Mouse (Mus musculus) ZHBTc4 (cell line): ENCODE results near the gene Slc51b.

ENCODE experiments used
- DNase-seq: peaks from one replicate; pipeline ENCODE4 v3.0.0-alpha.2; 2011; ENCODE audit warnings: low read depth, low spot score

Slc51b gene

DNA sequence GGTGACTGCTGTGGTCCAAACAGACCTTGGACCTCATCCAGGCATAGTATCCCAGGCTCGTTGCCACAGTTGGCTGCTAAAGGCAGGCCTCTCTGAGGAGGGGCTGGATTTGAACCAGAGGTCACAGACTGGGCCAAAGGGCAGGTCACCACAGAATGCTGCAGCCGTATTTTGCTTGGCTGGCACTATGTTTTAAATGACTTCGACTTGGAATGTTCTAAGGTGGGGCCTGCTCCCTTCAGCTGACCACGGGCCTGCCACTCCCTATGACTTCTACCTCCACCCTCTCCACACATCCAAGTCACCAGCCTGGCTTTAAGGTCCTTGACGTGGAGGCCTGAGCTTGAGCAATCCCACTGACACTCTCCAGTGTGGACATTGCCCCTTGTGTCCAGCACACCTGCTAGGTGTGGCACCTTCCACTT, 13.9 kb downstream of the Slc51b start:
- DNase-seq: no peak

DNA sequence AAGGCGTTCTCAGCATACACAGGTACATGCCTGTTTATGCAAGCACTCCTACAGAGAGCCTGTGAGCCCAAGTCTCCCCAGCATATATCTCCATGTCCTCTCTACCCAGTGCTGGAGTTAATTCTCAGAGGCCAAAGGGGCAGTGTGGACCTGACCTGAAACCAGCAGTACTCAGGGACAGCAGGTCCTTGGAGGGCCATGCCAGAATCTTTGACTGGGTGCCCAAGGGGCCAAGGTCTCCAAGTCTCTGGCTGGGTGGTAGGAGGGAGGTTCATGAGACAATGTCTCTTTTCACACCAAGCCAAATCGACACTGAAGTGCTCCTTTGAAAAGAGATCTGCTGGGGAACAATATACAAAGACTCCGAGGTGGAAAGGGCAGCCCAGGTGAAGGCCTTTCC, 14.9 kb downstream of the Slc51b start:
- no peak for DNase-seq

DNA sequence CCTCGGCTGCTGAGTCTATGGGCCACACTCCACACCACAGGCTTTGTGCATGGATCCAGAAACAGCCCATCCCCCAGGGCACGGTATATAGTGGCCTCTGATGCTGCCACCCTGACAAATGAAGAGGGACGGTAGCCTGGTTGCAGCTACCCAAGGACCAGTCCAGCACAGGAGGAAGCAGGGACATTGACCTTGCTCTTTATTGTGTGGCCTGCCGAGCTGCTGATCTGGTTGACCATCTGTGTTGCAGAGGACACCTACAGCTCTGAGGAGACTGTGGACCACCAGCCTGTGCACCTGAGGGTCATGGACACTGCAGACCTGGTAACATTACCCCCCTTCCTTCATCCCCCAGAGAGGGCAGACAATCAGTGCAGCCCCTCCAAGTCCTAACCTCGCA, 15.4 kb downstream of the Slc51b start:
- no peak for DNase-seq

DNA sequence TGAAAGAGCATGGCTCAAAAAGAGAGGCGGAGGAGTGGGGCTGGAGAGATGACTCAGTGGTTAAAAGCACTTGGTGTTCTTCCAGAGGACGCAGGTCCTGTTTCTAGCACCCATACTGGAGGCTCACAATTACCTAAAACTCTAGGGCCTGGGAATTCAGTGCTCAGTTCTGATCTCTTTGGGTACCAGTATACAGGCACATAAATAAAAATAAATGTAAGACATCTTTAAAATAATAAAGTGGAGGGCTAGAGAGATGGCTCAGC, 17.6 kb downstream of the Slc51b start:
- DNase-seq: no peak

DNA sequence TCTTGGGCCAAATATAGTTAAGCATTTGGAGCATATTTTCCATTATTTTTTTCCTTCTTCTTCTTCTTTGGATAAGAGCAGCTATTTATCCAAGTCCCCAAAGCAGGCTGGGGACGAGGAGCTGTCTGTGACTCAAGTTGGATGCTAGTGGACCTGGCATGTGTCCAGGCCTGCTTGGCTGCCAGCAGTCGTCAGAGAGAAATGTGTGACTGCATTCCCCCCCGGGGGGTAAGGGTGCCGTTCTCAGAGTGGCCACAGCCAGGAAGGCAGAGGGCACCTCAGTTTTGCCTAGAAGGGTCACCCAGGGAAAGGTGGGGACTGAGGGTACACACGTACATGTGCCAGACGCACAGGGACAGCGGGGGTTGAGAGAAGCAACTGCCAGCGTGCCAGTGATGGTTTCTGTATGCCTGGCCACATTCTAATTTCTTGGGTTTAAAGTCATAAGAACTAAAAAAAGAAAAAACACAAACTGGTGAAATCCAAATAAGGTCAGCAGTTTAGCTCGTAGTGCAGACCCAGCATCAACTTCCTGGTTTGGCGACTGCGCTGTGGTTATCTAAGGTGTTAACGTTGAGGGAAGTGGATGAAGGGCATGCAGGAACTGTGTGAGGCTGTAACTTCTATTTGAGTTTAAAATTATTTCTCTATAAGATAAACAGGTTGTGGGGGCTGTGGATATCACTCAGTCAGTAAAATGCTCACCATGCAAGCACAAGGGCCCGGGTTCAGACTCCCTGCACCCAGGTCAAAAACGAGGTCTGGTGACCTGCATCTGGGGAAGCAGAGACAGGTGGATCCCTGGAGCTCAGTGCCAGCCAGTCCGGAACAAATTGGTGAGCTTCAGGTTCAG, 18.2 kb downstream of the Slc51b start:
- no peak for DNase-seq

DNA sequence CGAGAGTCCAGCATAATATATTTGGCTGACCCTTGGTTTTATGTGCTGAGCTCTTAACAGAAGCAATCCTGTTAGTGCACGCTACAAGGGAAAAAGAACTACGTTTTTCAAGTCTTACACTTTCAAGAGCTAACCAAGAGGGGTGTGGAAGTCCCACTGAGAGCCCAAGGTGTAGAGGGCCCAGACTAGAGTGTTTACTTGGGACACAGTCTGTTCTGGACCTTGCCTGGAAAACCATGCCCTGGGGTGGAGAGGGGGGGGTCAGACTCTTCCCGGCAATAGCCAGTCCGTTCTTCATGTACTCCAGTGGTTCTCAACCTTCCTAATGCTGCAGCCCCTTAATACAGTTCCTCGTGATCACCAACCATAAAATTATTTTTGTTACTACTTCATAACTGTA, 22.8 kb downstream of the Slc51b start:
- DNase-seq: no peak

DNA sequence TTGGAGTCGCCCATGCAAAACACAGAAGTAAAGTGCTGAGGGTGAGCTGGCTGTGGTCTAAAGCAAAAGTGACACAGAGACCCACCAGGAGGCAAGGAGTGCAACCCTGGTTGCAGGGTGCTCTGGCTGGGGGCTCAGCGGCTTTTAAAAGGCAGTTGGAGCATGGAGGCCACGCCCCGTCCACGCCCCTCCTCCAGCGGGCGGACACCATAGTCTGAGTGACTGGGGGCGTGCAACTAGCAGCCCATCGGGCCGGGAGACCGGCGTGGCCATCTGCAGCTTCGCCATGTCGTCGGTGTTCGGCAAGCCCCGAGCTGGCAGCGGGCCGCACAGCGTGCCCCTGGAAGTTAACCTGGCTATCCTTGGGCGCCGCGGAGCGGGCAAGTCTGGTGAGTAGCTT, 24.5 kb downstream of the Slc51b start, which contains the start of gene Rasl12:
Gene Rasl12 (plus strand): TSS at position 228 of the 400 bp plus-strand sequence.
- DNase-seq: peak; percentile 70

DNA sequence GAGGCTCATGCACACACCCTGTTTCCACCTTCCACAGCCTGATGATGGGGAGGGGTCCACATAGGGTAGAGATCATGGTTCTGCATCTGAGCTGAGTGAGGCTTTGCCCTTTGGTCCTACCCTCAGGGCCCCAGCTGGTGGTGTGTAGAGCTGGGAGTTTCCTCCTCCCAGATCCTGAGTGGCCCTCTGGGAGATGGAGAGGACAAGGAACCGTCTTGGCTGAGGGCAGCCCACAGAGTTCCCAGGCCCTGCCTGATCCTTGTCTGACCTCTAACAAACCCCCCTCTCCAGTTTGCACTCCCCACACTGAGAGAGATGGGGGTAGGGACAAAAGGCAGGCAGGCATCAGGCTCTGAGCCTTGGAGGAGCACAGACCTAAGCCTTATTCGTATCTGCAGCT, 28.4 kb downstream of the Slc51b start:
- DNase-seq: no peak

DNA sequence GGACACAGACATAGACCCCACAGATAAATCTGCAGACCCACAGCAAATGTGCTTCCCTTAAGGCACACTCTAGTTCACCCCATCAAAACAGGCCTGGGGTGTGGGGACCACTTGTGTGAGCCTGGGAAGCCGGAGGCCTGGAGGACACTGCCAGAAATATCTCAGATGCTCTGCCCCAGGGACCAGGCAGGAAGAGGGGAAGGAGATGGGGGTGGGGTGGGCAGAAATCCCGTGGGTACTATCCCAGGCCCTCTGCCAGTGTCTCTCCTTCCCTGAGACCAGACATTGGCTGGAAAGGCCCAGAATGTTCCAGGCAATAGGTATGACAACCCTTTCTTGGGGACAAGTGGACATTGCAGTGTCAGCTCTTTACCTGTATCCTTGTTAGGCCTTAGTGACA, 29.1 kb downstream of the Slc51b start:
- no peak for DNase-seq

DNA sequence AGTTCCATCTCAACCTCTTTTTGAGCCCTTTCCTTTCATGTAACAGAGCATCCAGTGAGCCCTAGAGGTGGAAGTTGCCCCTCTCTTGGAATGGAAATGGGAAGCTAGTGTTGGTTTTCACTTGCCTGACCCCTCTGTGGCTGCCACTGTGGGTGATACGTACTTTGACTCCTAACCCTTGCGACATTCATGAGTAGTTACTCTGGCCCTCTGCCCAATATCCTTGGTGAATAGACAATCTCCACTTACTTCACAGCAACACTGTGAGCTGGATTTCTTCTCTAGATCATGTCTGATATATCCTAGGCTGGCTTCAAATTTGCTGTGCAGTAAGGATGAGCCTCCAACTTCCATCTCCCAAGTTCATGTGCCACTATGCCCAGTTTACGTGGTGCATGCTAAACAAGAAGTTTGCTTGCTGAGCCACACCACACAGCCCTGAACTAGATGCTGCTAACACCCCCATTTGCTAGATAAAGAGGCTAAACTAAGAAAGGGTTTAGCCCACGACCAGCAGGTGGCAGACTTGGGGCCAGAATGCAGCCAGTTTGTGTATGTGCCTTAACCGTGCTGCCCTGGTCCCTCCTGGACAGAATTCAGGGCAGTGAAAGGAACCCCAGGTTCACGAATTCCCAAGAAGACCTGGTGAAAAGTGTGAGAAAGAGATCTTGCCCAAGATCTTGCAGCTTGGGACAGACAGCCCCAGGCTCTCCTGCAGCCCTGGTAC, 30.0 kb downstream of the Slc51b start:
- peak; percentile 78 for DNase-seq

DNA sequence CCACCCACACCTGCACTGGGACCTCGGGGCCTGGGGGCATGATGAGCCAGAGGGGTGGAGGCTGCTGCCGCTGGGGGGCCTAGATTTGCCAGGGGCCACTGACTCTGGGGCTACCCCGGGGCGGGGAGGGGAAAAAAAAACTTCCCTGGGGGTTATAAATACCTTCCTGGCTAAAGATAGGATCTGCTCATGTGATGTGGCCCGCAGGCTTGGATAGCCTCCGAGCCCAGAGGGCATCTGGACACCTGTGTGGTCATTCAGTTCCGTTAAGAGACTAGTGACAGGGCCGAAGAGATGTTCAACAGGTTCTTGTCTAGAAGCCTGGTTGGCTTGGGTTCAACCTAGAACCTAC, 31.2 kb downstream of the Slc51b start, which contains the start of gene Kbtbd13:
Gene Kbtbd13 (minus strand): TSS at position 40 of the 352 bp plus-strand sequence.
- no peak for DNase-seq

DNA sequence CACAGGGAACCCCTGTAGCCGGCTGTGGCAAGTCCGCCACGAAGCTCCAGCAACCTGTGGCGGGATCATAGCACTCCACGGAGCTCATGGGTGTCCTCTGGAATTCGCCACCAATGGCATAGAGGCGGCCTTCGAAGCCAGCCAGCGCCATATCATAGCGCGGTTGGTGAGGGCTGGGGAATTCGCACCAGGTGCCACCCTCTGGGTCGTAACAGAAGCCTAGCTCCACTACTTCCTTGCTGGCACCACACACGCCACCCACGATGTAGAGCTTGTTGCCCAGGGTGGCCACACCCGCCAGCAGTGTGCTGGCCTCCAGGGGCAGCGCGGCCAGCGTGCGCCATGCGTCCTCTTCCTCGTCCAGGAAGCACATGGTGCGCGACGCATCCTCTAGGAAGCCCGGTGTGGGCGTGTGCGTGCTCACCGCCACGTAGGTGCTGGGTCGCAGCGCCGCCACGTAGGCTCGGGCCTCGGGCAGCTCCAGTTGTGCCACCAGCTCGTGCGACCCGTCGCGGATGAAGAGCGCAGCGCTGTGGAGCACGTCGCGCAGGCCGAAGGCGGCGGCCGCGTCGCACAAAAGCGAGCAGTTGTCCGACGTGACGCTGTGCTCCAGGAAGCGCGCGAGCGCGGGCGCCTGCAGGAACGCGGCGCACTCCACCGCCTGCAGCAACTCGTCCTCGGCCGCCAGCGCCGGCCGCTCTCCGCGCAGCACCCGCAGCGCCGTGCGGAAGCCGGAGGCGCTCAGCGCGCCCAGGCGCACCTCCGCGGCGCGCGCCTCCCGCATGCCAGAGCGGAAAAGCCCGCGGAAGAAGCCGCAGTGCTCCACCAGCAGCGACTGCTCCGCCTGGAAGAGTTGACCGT, 31.8 kb downstream of the Slc51b start:
- DNase-seq: peak; percentile 76

DNA sequence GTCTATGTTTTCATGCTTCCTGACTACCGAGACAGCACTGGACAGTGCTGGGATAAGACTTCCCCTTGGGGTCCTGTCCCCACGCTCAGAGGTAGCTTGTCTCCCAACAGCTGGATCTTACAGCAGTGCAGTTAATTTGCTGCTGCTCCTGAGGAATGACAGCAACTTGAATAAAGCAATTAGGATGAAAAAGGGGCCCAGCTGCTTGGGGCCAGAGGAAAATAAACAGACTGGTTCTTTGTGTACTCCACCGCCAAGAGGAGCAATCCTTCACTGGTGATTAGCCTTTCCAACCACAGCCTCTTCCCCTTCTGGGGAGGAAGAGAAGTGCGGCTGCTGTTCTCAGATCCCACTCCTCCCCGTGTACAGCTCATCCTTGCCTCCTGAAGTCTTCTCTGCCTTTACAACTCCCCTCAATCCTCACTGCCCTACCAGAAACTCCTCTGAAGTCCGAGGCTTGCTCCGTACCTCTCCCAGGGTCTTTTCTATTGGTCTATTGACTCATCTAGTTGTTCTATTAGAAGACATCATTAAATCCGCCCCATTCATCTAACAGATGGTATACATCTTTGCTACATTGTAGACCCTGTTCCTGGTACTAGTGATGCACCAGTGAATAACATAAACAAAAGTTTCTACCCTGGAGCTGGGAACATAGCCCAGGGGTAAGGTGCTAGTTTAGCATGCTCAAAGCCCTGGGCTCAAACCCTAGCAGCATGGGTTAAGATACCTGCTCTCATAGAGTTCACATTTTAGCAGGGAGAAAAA, 36.2 kb downstream of the Slc51b start:
- peak; percentile 22 for DNase-seq

DNA sequence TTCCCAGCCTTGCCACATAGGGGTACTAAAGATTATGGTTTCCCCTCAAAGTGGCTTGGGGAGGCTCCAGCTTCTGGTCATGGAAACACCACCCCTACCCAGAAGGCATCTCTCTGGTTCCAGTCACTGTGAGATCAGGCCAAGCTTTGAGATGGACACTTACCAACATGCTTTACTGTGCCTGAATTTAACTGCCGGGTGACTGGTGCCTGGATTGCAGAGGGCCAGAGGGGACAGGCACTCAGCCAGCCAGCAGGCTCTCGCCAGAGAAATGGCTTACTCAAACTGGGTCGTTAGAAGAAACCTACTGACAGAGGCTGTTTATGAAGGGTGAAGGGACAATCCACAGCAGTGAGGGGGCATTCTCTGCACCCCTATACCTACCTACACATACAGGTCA, 38.5 kb downstream of the Slc51b start:
- DNase-seq: no peak

DNA sequence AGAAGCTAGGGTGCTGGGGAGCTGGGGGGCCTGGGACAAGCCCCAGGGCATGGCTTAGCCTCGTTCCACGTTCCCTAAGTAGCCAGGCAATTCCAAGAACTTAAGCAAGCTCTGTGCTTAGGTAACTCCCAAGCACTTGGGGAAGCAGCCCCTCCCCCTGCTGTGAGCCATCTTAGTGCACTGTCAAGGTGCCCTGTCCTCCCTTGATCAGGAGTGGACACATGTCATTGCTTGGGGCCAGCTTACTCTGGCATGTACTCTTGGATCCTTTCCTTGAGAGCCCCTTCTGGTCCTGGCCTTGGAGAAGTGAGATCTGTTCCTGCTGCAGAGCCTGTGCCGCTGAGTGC, 40.0 kb downstream of the Slc51b start:
- DNase-seq: no peak

DNA sequence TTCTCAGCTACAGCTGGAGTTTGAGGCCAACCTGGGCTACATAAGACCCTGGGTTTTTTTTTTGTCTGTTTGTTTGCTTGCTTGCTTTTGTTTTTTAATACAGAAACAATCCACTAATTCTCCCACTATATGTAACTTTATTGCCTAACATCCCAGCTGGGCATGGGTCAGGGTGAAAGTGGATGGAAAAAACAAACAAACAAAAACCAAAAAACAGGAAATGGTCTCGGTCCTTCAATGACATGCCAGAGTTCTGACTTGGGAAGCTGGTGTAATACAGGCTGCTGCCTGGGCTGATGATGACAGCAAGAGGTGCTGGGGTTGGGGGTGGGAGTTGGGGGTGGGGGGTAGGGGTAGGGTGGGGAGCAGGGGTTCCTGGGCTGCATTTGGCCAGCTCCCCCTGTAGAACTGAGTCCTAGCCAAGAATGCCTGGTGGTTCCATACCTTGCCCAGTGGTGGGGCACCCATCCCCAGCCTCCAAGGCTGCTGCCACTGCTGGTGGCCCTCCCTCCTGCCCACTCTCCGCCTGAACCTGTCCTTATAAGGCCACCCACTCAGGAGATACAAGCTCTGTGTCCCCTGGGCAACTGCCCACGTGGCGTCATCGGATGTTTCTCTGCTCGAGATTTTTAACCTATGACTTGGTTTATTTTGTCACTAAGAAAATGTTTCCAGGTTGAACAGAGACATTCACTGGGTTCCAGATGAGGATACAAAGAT, 40.6 kb downstream of the Slc51b start:
- no peak for DNase-seq

DNA sequence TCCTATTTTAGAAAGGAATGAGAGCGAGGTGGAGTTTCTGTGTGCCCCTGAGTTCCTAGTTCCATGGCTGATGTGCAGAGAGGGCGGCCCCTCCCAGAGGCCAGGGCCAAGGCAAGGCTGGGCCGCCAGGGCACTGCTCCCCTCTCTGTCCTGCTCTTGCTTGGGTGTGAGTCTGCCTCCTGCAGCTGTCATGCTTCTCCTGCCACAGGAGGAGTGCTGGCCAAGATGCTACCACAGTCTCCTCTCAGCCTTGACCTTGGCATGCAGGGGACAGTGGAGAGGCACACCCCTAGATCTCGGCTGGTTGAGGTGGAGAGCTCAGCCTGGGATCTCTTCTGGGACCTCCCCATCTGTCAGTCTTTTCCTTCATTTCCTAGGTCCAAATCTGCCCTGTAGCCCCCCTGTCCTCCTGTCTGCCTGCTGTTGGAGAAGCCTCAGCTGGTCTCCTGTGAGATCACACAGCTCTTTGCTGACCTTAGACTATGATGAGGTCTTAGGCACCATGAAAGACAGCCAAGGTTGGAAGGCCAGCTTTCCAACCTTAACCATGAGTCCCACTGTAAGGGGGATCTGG, 41.7 kb downstream of the Slc51b start:
- DNase-seq: no peak

DNA sequence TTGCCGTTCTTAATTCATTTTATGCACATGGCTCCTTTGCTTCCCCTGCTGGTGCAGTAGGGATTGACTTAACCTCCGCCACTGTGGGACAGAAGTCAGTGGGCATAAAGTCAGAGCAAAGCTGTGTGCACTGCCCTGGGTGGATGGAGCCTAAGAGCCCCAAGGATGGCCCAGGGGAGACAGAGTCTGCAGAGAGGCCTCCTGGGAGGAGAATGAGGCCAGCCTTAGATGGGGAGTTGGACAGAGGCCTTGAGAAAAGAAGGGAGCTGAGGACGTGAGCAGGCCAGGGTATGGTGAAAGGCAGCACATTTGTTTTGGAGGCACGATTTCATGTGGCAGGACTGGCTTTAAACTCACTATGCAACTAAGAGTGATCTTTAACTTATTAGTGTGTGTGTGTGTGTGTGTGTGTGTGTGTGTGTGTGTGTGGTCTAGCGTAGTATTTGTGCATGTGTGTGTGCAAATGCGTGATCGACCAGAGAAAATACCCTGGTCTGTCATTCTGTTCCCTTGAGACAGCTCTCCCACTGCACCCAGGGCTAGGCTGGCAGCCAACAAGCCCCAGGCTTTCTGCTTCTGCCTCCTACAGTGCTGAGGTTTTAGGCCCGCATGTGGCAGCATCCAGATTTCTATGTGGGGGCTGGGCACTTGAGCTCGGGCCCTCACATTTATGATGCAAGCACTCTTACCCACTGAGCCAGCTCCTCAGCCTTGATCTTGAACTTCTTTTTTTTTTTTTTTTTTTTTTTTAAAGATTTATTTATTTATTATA, 47.4 kb downstream of the Slc51b start:
- DNase-seq: no peak

DNA sequence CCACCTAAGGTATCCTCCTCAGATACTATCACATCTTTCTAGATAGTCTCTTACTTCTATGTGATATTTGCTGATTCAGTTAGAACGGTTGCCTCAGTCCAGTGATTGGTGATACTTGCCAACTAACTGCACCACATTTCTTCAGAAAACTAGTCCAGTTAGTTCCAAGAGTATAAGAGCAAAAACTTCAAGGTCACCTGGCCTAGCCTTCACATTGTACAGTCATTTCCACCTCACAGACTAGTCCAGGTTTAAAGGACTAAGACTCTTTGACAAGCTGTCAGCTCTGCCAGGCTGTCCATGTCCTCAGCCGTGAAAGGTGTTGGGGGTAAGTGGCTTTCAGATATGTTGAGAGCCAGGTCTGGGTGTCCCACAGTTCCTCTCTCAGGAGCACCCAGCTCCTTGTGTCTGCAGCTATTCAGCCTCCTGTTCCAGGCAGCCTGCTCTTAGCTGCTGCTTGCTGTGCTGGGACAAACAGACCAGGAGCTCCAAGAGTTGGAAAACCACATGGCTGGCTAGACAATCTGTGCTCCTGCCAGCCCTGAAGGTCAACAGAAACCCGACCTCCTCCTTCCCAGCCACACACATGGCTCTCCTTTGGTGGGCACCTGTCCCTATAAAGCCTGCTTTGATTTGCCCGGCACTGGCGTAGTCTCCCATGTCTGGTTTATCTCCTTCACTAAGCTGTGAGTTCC, 48.1 kb downstream of the Slc51b start:
- no peak for DNase-seq
